Mouse (Mus musculus): Measurements from ENCODE around the gene Ttc39b. TPM values are rescaled to one million over a fixed set of nuclear protein-coding genes. Genes with fewer than 3 reads are reported as not detected.
"Not testable (repeated sequence)": the region's sequence is repeated elsewhere in the genome, so short reads cannot be mapped to it uniquely, and the experiment has no call there.

The Ttc39b gene
- polyA plus RNA-seq, 2 experiments: 0.60 to 2.1 TPM

DNA sequence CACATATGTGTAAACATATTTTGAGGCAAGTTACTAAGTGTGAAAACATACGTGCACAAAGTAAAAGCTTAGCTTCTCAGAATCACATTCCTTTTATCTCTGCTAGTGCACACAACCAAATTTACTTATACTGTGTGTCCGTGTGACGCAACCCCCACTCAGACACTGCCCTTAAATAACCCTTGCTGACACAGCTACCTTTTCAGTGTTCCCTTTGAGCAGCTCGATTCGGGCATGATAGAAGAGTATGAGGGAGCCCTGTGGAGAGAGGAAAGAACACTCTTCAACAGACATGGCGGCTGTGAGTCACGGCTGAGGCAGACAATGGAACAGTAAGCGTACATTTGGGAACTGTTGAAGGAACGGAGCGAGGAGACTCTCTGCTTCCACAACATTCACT lies 80.3 kb downstream of the Ttc39b start:
- no peak overlapping the region for H3K4me2 ChIP-seq (ENCODE audit: low read depth)
- no peak overlapping the region for H3K4me3 ChIP-seq (ENCODE audit: insufficient read depth in 1 of 2, low read depth in 2 of 2, low read length in 2 of 2)
- H3K36me3 ChIP-seq (replicated peaks; ENCODE audit: control insufficient read depth, insufficient read depth, low read depth): no peaks in the 10 kb centered on the region
- DNase-seq (ENCODE audit: low read depth in 3 of 3, low spot score in 3 of 3) (no peak), ATAC-seq (ENCODE audit: insufficient read depth) (no peak)
- no peaks in the 10 kb centered on the region for H3K9me3 ChIP-seq (ENCODE audit: control insufficient read depth, low read length)
- no peaks in the 10 kb centered on the region for H3K27me3 ChIP-seq (ENCODE audit: control insufficient read depth, insufficient read depth, low read length)
- H3K4me1 ChIP-seq (replicated peaks; ENCODE audit: control insufficient read depth in 2 of 2, insufficient read depth in 2 of 2, low read length in 1 of 2): no peaks in the 10 kb centered on the region
- TF ChIP-seq EP300 (IDR thresholded peaks at IDR 0.05; ENCODE audit: low read depth) (no peak), CTCF (IDR thresholded peaks at IDR 0.05; ENCODE audit: low read depth) (no peak)
- no peak overlapping the region for H3K27ac ChIP-seq
- H3K9ac ChIP-seq (replicated peaks): no peak overlapping the region
- 70% methylated on average over 10 of the region's 10 CpGs for WGBS (ENCODE audit: insufficient replicate concordance)

DNA sequence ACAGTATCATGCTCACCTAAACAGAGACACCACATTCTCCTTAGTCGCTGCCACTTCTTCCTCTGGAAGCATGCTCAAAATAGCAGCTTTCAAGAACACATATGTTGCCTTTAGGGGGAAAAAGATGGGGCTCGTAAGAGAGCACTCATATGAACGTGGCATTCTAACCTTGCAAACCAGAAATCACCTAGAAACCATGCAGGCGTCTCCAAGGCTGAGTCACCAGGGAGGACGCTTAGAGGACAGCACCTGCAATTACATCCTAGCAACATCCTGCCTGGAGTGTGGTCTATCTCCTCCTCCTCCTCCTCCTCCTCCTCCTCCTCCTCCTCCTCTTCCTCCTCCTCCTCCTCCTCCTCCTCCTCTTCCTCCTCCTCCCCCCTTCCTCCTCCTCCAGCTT lies 82.4 kb downstream of the Ttc39b start:
- DNase-seq (ENCODE audit: low read depth in 3 of 3, low spot score in 3 of 3): no peak
- 52% methylated on average over 5 of the region's 5 CpGs for WGBS (ENCODE audit: insufficient replicate concordance)
- H3K27ac ChIP-seq: no peak overlapping the region
- no peaks in the 10 kb centered on the region for H3K9me3 ChIP-seq (ENCODE audit: control insufficient read depth, low read length)
- no peak overlapping the region for H3K4me2 ChIP-seq (ENCODE audit: low read depth)
- no peak for TF ChIP-seq CTCF (IDR thresholded peaks at IDR 0.05; ENCODE audit: low read depth)
- TF ChIP-seq EP300 (IDR thresholded peaks at IDR 0.05; ENCODE audit: low read depth): no peak
- no peaks in the 10 kb centered on the region for H3K27me3 ChIP-seq (ENCODE audit: control insufficient read depth, insufficient read depth, low read length)
- H3K4me1 ChIP-seq (replicated peaks; ENCODE audit: control insufficient read depth in 2 of 2, insufficient read depth in 2 of 2, low read length in 1 of 2): no peaks in the 10 kb centered on the region
- no peak overlapping the region for H3K4me3 ChIP-seq (ENCODE audit: insufficient read depth in 1 of 2, low read depth in 2 of 2, low read length in 2 of 2)
- no peaks in the 10 kb centered on the region for H3K36me3 ChIP-seq (replicated peaks; ENCODE audit: control insufficient read depth, insufficient read depth, low read depth)
- no peak for ATAC-seq (ENCODE audit: insufficient read depth)
- H3K9ac ChIP-seq (replicated peaks): no peak overlapping the region

DNA sequence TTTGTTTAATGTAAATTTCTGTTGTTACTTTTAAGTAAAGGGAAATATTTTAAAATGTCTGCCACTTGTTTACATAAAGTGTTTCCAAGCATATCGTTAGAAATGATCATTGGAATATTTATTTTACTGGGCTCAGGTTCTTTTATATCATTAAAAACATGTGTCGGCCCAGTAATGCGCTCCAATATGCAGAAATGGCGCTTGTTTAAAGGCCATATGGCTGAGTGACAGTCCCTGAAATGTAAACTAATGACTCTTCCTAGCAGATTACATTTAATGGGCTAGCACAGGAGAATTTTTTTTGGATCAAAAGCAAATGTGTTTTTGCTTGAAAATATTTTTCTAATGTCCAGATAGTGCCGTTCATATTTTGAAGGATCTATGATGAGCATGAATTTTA lies 86.4 kb downstream of the Ttc39b start:
- TF ChIP-seq CTCF (IDR thresholded peaks at IDR 0.05; ENCODE audit: low read depth): no peak
- ATAC-seq (ENCODE audit: insufficient read depth): no peak
- H3K4me1 ChIP-seq (replicated peaks; ENCODE audit: control insufficient read depth in 2 of 2, insufficient read depth in 2 of 2, low read length in 1 of 2): no peaks in the 10 kb centered on the region

DNA sequence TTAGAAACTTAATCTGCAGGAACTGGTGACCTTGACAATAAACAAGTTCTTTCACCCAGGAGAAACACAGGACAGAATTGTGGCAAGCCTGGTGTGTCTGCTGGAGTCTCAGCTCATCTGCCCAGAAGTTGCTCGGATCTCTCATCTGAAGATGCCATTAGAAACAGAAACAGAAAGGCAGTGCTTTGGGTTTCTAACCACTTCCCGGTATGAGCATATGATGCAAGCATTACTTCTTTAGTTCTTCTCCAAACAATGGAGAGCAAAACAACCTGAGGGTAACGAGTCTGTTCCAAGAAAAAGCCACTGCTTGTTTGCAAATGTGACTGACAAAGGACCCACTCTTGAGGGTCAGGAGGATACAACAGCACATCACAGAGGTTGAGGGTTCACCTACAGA lies 88.8 kb downstream of the Ttc39b start:
- H3K27ac ChIP-seq; H3K4me2 ChIP-seq (ENCODE audit: low read depth); H3K4me3 ChIP-seq (ENCODE audit: insufficient read depth in 1 of 2, low read depth in 2 of 2, low read length in 2 of 2); H3K27me3 ChIP-seq (ENCODE audit: control insufficient read depth, insufficient read depth, low read length); DNase-seq (ENCODE audit: low read depth in 3 of 3, low spot score in 3 of 3); H3K4me1 ChIP-seq (replicated peaks; ENCODE audit: control insufficient read depth in 2 of 2, insufficient read depth in 2 of 2, low read length in 1 of 2); H3K9ac ChIP-seq (replicated peaks); H3K36me3 ChIP-seq (replicated peaks; ENCODE audit: control insufficient read depth, insufficient read depth, low read depth); H3K9me3 ChIP-seq (ENCODE audit: control insufficient read depth, low read length); ATAC-seq (ENCODE audit: insufficient read depth): not testable (repeated sequence)
- WGBS (ENCODE audit: insufficient replicate concordance): 37% methylated on average over 1 of the region's 3 CpGs

More for the DNA sequence above, 86.4 kb downstream of the Ttc39b start:
- WGBS (ENCODE audit: insufficient replicate concordance): 73% methylated on average over 5 of the region's 5 CpGs
- Histone ChIP-seq H3K9me3 (ENCODE audit: control insufficient read depth, low read length) (no peaks in the 10 kb centered on the region), H3K27me3 (ENCODE audit: control insufficient read depth, insufficient read depth, low read length) (no peaks in the 10 kb centered on the region), H3K9ac (replicated peaks) (no peak overlapping the region), H3K4me2 (ENCODE audit: low read depth) (no peak overlapping the region), H3K36me3 (replicated peaks; ENCODE audit: control insufficient read depth, insufficient read depth, low read depth) (no peaks in the 10 kb centered on the region), H3K27ac (no peak overlapping the region), H3K4me3 (ENCODE audit: insufficient read depth in 1 of 2, low read depth in 2 of 2, low read length in 2 of 2) (no peak overlapping the region)
- DNase-seq (ENCODE audit: low read depth in 3 of 3, low spot score in 3 of 3): no peak

DNA sequence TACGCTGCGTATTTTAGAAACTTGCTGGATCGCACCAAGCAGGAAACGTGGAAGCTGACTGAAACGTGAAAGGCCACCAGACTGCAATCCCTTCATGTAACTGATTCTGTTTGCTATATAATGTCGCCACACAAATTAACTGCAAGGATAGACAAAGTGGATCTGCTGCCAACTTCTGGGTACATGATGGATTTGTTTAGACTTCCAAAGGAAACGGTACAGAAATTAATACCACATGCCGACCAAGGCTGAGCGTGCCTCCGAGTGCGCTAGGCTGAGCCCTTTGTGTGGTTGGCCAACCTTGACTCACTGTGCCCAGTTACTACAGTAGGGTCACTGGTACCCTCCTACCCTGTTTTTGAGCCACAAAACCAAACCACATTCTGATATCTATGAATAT lies 89.3 kb downstream of the Ttc39b start:
- WGBS (ENCODE audit: insufficient replicate concordance): 70% methylated on average over 11 of the region's 11 CpGs

DNA sequence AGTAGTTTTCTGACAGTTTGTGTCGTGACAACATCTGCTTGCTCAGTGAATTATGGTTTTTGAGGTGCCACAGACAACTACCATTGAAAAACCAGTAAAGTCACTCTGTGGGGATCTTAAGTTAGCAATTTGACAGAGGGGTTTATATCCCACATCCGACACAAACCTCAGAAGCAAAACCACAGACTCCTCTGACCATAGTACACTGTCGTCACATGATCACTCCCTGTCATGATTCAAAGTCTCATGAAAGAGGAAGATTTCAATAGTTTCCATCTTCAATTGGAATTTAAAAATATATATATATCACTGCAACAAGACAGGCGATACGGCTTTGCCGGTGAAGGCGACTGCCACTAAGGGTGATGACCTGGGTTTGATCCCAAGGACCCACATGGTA lies 89.9 kb downstream of the Ttc39b start:
- TF ChIP-seq CTCF (IDR thresholded peaks at IDR 0.05; ENCODE audit: low read depth): no peak
- TF ChIP-seq EP300 (IDR thresholded peaks at IDR 0.05; ENCODE audit: low read depth): no peak
- H3K36me3 ChIP-seq (replicated peaks; ENCODE audit: control insufficient read depth, insufficient read depth, low read depth): no peaks in the 10 kb centered on the region
- no peak overlapping the region for H3K4me2 ChIP-seq (ENCODE audit: low read depth)
- ATAC-seq (ENCODE audit: insufficient read depth) (no peak), DNase-seq (ENCODE audit: low read depth in 3 of 3, low spot score in 3 of 3) (no peak)
- no peaks in the 10 kb centered on the region for H3K4me1 ChIP-seq (replicated peaks; ENCODE audit: control insufficient read depth in 2 of 2, insufficient read depth in 2 of 2, low read length in 1 of 2)
- H3K9me3 ChIP-seq (ENCODE audit: control insufficient read depth, low read length): no peaks in the 10 kb centered on the region
- H3K27me3 ChIP-seq (ENCODE audit: control insufficient read depth, insufficient read depth, low read length): no peaks in the 10 kb centered on the region
- no peak overlapping the region for H3K27ac ChIP-seq
- WGBS (ENCODE audit: insufficient replicate concordance): 56% methylated on average over 7 of the region's 7 CpGs
- no peak overlapping the region for H3K9ac ChIP-seq (replicated peaks)
- H3K4me3 ChIP-seq (ENCODE audit: insufficient read depth in 1 of 2, low read depth in 2 of 2, low read length in 2 of 2): no peak overlapping the region

More for the DNA sequence above, 89.3 kb downstream of the Ttc39b start:
- TF ChIP-seq CTCF (IDR thresholded peaks at IDR 0.05; ENCODE audit: low read depth) (no peak), EP300 (IDR thresholded peaks at IDR 0.05; ENCODE audit: low read depth) (no peak)
- Histone ChIP-seq H3K27me3 (ENCODE audit: control insufficient read depth, insufficient read depth, low read length) (no peaks in the 10 kb centered on the region), H3K9me3 (ENCODE audit: control insufficient read depth, low read length) (no peaks in the 10 kb centered on the region), H3K36me3 (replicated peaks; ENCODE audit: control insufficient read depth, insufficient read depth, low read depth) (no peaks in the 10 kb centered on the region), H3K4me1 (replicated peaks; ENCODE audit: control insufficient read depth in 2 of 2, insufficient read depth in 2 of 2, low read length in 1 of 2) (no peaks in the 10 kb centered on the region), H3K4me3 (ENCODE audit: insufficient read depth in 1 of 2, low read depth in 2 of 2, low read length in 2 of 2) (no peak overlapping the region), H3K9ac (replicated peaks) (no peak overlapping the region), H3K27ac (no peak overlapping the region), H3K4me2 (ENCODE audit: low read depth) (no peak overlapping the region)
- ATAC-seq (ENCODE audit: insufficient read depth) (no peak), DNase-seq (ENCODE audit: low read depth in 3 of 3, low spot score in 3 of 3) (no peak)

All from liver, embryonic 14.5 days (tissue).